Mouse (Mus musculus) gastrocnemius, postnatal 25 days (tissue): ENCODE results near the gene Vmn2r84. TPM values are rescaled to one million over a fixed set of nuclear protein-coding genes. Genes with fewer than 3 reads are reported as not detected.

Source experiments
- total RNA-seq, 2 experiments: library from RNA; stranded (reverse); gene quantifications; 1 replicate in 1 of 2; 2 replicates in 1 of 2; pipeline ENCODE4 v1.2.3; 2021

Vmn2r84 gene
- total RNA-seq, 2 experiments from 2014 or later: not detected

Other genes starting within 250 kb of the Vmn2r84 start
- not detected for gene Olfr825, start 227.6 kb downstream of the Vmn2r84 start, total RNA-seq
- not detected for gene Olfr826, start 210.1 kb downstream of the Vmn2r84 start, total RNA-seq
- not detected for gene Olfr827, start 179.9 kb downstream of the Vmn2r84 start, total RNA-seq
- not detected for gene Neurod4, start 114.1 kb downstream of the Vmn2r84 start, total RNA-seq
- under 1 TPM in 1 of 2 experiments, not detected in 1; 0.96 TPM for gene Tespa1, start 71.5 kb downstream of the Vmn2r84 start, total RNA-seq
- gene Vmn2r85, start 35.4 kb upstream of the Vmn2r84 start, total RNA-seq: not detected
- gene Vmn2r86, start 61.7 kb upstream of the Vmn2r84 start, total RNA-seq: not detected
- not detected for gene Vmn2r87, start 103.1 kb upstream of the Vmn2r84 start, total RNA-seq